Mouse (Mus musculus) stomach, postnatal 0 days (tissue): ENCODE results near the gene Gm28047.

Source experiments
- CTCF ChIP-seq: IDR thresholded peaks from 2 replicates; pipeline ENCODE4 v1.5.1; 2016; ENCODE audit warnings: antibody characterized with exemption, low read depth, mild to moderate bottlenecking, moderate library complexity
- EP300 ChIP-seq: optimal IDR thresholded peaks from 2 replicates; pipeline ENCODE3; 2016; ENCODE audit warnings: antibody characterized with exemption

DNA sequence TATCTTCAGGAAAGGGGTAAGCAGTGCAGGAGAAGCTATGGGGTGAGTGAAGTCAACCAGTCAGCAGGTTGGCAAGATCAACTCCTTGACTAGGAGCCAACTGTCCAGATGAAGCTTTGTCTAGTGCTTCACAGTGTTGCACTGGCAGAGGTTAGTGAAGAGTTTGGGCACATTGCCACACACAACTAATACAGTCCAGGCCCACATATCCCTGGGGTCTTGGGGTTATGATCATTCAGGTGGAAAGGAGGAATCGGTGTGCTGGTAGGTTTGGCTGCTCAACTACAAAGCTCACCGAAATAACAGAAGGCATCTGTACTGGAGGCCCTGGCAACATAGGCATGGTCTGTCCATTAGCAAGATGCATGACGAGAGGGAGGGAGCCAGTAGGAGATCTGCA lies 77.4 kb downstream of the Gm28047 start:
- no peak for TF ChIP-seq CTCF
- no peak for TF ChIP-seq EP300
